Mouse (Mus musculus) liver, adult (tissue): ENCODE results near the gene Mmp24.

Source experiments
- GATA4 ChIP-seq: IDR thresholded peaks from 2 replicates; pipeline ENCODE4 v1.6.1; 2014; ENCODE audit warnings: mild to moderate bottlenecking, low read length; ENCODE audit not compliant: insufficient replicate concordance

Mmp24 gene

GRCm38 (mm10) chr2:155850120-155850519, 75.0 kb downstream of the Mmp24 start:
- TF ChIP-seq GATA4 = no peak

- no peak for TF ChIP-seq GATA4
Measured at GRCm38 (mm10) chr2:155852536-155852935, 77.4 kb downstream of the Mmp24 start.

DNA sequence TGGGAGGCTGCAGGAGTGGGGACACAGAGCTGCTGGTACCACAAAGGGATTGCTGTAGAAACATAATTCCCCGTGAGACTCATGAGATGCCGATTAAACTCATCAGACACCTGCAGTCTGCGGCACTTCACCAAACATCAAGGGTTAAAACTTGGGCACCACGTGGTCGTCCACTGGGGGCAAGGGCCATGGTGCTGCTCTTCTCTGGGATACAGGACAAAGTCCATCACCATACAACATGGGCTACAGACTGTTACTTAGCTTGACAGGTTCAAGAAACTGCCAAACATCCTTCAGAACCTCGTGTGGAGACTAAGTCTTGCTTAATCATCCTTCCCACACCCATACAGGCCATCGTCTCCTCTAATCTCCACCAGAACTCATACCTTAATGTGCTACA, 85.0 kb downstream of the Mmp24 start:
- no peak for TF ChIP-seq GATA4

DNA sequence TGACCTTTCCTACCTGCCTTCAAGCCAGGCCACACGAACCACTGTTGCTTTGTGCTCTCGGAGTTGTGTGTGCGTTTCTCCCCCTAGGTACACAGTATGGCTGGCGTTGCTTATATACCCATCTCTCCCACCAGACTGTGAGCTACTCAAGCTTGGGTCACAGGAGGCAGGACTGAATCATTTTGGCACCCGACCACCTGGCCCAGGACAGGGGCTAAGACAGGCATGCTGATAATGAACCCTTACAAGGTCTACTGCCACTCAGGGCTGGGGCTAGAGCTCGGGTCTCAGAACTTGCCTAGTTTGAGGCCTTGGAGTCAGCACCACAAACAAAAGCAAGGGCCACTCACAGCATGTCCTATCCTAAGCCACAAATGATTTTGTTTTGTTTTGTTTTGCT, 86.4 kb downstream of the Mmp24 start:
- TF ChIP-seq GATA4 = no peak

DNA sequence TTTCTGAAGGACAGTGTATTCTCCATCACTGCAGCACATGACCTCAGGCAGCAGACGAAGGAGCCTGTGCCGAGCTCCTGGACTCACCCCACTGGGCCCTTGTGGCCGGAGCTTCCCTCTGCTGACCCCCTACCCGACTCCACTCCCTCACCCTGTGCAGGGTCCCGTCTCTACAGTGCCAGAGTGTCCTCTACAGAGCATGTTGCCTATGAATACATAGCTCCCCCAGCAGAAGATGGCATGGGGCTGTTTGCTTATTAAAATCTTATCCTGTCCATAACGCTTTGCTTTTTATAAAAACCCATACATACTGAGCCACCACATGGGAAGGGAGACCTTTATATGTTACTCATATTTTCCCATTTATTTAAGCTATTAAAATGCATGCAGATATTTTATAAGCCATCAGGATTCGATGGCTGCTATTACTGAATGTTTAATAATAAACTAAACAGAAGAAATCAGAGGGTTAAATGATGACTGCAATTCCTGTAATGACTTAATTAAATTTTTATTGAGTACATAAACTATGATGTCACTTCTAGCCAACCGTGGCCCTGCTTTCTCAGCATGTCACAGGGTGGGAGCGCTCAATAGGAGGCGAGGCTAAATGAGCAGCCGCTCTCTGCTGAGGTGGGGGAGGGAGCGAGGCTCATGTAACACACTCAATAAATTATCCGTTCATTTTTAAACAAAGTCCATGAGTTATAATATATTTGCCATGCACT, 87.6 kb downstream of the Mmp24 start:
- TF ChIP-seq GATA4 = no peak

DNA sequence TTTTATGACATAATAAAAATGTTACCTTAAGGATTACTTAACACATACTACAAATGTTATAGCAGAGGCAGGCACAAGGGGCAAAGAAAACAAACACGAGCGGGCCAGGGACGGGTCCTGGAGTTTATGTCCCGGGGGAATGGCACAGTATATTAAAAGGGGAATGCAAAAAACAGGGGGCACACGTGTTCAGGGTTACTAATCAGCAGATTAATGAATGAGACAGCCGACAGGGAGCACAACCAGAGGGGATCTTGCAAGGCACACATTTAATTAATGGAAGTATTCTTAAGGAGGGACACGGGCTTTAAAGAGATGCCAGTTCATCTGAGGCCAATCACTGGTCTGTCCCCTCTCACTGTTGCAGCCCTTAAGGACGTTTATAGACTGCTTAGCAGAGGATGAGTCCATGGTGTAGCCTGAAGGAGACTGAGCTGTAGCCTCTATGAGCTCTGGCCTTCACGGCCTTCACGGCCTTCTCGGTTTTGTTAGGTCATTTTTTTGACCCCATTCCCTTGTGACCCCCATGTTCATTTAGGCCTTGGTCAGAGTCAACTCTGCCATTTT, 88.2 kb downstream of the Mmp24 start:
- no peak for TF ChIP-seq GATA4
